Mouse (Mus musculus) cerebellum, adult 2 months (tissue): ENCODE measurements around the gene Spryd3.

Experiments used
- CTCF ChIP-seq: fragments of 200-500 bp; IDR thresholded peaks from 2 replicates; pipeline ENCODE4 v1.5.1; 2011; ENCODE audit warnings: low read depth, mild to moderate bottlenecking, control low read depth, low read length, moderate library complexity, borderline replicate concordance; ENCODE audit not compliant: insufficient read depth
- POLR2A ChIP-seq: fragments of 200-500 bp; IDR thresholded peaks from 2 replicates; pipeline ENCODE4 v1.6.1; 2011; ENCODE audit warnings: low read length, control low read depth, borderline replicate concordance; ENCODE audit not compliant: insufficient read depth

- TF ChIP-seq POLR2A (no peak), CTCF (no peak)
Observed at GRCm38 (mm10) chr15:102105360-102105759, 30.7 kb downstream of the Spryd3 start.
